Mouse (Mus musculus): ENCODE results near the gene Gpsm3. TPM values are rescaled to one million over a fixed set of nuclear protein-coding genes. Genes with fewer than 3 reads are reported as not detected.

The Gpsm3 gene
- total RNA-seq, 1 experiment from 2014 or later: 4.6 TPM

DNA sequence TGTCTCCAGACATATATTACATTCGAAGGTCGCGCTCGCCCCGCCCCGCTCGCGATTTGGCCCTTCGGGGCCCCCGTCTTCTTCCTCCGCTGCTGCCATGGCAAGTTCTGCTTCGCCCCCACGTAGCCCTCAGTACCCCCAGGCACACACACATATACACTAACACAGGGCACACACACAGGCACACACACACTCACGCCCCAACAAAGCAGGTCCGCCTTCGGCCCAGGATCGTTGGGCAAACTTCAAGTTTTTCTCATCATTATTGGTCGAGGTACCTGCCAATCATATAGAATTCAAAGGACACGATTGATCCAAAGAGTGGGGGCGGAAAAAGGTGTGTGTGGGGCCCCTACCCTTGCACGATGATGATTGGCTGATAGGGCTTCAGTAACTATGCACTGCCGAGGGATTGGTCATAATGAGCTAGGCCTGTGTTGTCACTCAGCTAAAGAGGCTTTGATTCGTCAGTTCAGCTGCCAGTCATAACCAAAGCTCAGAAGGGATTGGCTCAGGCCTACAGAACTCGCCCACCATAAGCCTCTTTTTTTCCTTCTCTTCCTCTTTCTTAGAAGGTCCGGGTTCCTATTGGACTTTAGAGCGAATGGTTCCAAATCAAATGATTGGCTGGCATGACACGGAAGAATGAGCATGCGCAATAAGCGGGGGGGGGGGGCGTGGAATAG, 13.9 kb downstream of the Gpsm3 start, which contains the start of gene Rnf5:
Rnf5 (minus strand) TSS at position 316 of the 686 bp plus-strand sequence.
- peak; percentile 93 for DNase-seq

DNA sequence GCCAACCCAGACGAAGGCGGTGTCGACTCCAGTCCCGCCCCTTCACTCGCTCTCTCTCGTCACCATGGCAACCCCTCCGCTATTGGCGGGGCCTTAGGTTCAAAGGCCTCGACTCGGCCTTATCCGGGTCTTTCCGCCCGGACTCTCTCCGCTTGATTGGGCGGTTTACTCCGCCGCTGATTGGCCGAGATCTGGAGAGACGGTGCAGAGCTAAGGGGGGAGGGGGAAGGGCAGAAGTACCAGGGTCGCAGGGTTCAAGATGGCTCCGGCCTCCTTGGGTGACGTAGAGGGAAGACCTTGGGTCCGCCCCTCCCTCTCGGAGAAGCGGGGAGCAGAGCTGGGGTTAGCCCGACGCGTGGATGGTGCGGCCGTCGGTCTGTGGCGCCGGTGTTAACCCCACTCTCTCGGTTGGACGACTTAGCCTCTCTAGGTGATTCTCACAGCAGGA, 14.5 kb downstream of the Gpsm3 start, which contains the start of gene Agpat1:
Agpat1 (plus strand) TSS at position 202 of the 448 bp plus-strand sequence.
- DNase-seq: peak; percentile 98

DNA sequence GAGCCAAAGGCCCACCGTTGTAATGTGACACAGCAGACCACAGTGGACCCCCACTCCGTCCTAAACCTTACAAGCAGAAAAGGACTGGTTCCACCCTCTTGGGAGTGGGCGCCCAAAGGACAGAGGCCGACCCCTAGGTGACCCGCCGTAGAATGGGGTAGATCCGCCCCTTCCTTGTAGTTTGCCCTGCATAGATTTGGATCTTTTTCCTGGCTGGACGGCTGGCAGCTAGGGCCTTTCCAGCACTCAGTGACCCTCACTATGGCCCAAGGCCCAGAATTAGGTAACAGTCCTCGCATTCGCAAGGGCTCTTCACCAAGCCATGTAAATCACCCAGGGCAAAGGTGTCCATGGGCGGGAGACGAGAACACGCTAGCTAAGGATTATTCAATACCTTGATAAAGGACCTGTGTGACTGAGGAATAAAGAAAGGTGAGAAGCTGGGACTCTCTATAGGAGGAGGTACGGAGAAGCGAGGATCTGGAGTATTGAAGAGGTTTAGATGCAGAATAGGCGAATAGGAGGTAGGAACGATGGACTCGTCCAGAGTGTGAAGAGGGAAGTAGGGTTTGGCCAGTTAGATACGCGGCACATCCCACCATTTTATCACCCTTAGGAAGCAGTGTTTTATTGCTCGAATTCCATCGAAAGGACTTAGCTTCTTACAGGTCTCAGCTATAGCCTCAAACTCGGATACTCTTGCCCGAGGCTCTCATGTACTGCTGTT, 15.1 kb downstream of the Gpsm3 start:
- DNase-seq: peak; percentile 46

DNA sequence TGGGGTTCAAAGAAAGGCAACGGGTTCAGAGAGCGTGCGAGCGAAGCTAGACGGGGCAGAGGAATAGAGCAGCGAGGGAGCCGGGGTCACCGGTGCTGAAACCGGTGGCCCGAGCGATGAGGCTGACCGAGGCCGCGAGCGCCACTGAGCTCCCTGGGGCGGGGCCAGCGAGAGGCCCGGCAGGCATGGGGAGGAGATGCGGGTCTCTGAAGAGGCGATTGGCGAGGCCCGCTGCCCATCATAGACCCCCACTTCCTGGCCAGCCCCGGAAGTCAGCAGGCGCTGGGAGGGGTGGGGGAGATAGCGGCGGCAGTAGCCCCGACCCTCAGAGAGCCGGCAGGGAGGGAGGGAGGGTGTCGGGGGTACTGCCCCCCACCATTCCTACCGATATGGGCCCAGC, 16.0 kb downstream of the Gpsm3 start:
- DNase-seq: peak; percentile 98

DNA sequence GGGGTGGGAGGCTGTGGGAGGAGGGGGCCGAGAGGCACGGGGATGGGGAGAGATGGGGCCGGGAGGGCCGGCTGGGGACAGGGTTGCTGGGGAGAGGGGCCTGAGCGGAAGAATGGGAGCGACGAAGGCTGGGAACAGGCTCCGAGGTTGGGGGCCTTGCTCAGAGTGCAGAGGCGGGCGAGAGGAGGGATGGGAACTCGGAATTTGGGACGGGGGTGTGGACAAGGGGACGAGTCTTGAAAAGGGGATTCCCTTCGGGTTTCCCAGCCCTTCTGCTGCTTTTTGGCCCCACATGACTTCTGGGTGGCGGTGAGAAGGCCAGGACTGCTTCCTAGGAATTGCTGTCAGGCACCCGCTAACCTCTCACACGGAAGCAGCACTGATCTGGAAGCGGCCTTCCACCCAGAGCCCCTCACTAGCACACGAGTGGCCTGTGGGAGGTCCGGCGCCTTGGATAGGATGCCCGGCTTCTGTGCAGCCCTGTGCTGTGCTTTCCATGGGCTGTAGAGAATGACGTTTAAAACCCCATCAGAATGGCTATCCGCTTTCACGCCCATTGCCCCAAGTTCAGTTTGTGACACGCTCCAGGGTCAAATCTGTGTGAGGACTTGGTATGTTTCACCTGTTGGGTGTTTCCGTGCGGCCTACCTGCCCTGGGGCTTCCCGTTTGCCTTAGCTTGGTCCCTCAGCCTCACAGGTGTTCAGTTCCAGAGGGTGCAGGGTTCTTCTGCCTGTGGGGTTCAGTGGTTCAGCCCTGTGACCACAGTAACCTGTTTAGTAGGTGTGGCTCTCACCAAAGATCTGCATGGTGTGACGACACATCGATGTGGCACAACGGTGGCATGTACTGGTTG, 16.8 kb downstream of the Gpsm3 start:
- no peak for DNase-seq

DNA sequence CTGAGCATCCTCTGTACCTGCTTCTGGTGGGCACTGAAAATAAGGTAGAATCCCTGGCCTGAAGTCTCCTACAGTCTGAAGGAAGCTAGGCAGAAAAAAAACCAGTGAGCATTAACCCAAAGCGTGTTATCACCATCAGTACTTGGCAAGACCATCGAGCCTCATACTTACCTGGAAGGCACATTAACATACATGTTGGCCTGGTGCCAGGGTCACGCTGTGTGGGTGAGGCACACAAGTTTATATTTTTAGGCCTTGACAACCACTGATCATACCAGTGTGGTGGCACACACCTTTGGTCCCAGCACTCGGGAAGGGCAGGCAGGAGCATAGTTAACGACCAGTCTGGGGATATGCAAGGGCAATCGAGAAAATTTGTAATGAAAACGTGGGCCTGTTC, 18.4 kb downstream of the Gpsm3 start:
- no peak for DNase-seq

DNA sequence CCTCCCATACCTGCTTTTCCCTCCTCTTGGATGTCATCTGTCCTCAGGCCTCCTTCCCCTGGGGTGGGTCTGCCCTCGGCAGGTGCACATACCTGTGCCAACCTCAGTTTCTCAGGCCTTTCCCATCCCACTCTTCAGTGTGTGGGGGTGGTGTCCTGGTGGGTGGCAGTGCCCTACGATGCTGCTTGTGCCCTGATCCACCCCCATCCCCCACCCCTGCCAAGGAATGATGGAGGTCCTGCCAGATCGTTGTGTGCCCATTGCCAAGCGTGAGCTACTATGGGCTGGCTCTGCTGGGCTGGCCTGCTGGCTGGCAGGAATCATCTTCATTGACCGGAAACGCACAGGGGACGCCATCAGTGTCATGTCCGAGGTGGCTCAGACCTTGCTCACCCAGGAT, 21.4 kb downstream of the Gpsm3 start:
- DNase-seq: no peak

DNA sequence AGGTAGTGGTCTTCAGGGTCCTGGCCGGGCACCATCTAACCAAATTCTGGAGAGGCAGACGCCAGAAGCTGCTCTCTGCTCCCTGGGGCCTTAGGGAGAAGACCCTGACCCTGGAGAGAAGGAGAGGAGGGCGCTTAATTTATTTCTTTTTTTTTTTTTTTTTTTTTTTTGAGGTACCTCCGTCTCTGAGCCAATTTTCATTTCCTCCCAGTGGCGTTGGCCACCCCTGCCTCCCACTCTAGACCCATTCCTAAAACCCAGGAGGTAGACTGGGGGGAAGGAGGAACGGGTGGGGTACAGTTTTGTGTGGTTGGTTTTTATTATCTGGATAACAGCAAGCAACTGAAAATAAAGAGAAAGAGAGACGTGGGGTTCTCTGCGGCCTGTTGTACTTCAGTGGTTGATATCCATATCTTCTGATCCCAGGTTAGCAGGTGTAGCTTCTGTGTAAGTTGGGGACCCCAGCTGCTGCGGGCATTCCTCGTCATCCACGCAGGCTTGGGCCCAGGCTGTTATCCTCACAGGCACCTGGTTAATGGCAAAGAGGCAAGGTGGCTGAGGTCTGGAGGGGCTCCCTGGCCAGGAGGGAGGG, 23.5 kb downstream of the Gpsm3 start:
- no peak for DNase-seq

DNA sequence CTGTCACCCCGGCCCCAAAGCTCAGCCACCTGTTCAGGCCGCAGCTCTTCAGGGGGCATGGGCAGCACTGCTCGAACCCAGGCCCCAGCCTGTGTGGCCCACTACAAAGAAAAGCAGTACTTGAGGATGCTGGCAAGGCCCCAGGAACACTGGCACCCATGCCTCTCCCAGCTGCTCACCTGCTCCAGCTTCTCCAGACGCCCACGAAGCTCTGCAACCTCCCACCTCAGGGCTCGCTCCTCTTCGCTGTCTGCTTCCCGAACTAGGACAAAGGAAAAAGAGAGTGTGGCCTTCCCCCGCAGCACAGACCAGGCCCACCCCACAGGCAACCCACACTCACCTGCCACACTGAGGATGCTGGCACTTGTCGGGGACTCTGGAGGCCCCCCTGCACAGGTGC, 24.2 kb downstream of the Gpsm3 start:
- DNase-seq: no peak

DNA sequence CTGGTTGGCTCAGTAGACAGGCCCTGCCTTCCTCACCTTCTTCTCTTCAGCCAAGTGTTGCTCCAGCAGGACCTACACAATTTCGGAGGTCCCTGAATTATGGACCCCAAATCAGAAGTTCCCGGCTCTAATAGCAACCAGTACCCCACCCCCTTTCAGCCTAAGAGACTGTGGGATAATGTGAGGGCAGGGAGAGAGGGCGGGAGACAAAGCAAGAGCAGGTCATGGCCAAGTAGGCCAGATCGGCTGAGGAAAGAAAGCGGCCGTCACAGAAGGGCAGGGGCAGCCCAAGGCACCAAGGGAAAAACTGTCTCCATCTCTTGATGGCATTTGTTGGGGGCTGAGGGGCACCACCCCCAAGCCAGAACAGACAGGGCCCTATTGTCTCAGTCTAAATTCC, 26.3 kb downstream of the Gpsm3 start, which contains the start of gene Egfl8:
Egfl8 (minus strand) TSS at position 101 of the 400 bp plus-strand sequence.
- DNase-seq: no peak

DNA sequence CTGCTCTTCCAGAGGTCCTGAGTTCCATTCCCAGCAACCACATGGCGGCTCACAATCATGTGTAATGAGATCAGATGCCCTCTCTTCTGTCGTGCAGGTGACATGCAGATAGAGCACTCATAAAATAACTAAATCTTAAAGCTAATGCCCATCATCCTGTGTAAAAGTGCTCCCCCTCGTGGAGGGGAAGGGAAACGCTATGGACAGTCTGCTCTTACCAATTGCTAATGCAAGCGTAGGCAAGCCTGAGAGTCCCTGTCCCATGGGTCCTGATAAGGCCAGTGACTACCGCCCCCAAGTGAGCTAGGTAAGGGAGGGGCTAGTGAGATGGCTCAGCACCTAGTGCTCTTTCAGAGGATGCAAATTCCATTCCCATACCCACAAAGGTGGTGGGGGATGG, 29.4 kb downstream of the Gpsm3 start:
- peak; percentile 73 for DNase-seq

DNA sequence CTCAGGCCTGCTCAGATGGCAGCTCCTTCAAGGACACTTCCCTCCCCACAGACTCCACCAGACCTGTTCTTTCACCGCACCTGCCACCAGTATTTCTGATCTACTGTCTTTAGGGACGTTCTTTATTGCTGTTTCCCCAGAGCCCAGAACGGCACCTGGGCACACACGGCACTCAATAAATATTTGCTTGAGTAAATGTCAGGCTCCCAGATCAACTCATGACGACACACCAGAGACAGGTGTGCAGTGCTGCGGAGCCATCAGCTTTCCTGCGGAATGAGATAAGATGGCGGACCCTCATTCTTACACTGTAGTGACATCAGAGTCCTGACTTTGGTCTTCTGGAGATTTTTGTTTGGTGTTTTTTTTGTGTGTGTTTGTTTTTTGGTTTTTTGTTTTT, 31.4 kb downstream of the Gpsm3 start:
- DNase-seq: no peak

DNA sequence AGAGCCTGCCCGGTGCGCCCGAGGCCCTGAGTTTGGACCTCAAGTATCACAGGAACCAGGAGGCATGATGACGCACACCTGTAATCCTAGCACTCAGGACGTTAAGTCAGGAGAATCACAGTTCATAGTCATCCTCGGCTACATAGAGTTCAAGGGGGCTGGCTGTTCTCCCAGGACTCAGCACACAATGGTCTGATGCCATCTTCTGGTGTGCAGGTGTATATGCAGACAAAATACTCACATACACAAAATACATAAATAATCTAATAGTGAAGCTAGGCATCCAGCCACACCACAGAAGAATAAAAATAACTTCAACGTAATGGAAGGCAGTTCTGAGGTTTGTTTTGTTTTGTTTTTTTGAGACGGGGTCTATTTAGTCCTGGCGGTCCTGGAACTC, 33.6 kb downstream of the Gpsm3 start:
- no peak for DNase-seq

DNA sequence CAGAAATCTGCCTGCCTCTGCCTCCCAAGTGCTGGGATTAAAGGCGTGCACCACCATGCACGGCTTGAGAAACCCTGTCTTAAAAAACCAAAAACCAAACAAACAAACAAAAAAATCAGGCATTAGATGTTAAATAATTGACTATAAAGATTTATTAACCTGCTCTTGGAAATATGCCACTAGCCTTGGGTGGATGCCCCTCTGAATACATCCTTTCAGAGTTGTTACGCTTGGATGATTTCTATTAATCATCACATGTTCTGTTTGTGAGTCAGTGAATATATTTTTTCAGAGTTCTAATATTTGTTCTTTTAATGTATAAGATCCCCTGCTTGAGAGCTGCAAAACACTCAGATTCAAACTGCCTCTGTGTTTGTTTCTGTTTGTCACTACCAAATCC, 35.4 kb downstream of the Gpsm3 start:
- DNase-seq: no peak

DNA sequence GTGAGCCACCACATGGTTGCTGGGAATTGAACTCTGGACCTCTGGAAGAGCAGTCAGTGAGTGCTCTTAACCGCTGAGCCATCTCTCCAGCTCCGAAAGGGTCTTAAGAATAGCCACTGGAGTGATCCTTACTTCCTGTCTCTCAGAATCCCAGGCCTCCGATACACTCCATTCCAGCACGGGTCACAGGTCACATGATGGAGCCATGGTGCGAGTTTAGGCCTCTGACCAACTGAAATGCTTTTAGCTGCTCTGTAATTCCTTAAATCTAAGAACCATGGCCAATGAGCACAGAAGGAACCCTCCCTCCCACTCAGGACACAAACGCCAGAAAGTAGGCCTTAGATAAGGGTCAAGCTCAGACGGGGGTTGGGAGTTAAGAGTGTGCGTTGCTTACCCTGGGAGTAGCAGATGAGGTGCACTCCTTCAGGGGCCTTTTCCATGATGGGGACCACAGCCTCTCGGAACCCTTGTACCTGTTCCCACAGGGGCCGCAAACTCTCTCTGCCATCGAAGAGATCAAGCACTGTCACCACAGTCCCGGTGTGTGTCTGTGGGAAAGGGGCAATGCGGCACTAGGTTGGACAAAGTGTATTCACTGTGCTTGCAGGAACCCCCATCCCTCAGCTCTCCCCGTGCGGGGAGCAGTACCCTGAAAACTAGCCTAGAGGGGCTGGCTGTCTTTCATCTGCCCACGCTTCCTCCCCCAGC, 36.6 kb downstream of the Gpsm3 start:
- no peak for DNase-seq

DNA sequence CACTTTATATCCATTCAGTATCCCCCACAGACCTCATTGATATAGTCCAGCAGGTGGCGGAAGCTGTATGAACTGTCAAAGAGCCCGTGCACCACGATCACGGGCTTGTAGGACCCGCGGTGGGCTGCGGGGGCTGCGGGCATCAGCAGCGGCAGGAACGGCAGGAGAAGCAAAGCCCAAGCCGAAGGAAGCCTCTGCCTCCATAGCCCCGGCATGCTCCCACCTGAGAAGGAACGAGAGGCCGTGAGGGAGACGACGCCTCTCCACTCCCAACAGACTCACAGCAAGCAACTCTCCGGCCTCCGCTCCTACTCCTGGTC, 37.1 kb downstream of the Gpsm3 start:
- no peak for DNase-seq

DNA sequence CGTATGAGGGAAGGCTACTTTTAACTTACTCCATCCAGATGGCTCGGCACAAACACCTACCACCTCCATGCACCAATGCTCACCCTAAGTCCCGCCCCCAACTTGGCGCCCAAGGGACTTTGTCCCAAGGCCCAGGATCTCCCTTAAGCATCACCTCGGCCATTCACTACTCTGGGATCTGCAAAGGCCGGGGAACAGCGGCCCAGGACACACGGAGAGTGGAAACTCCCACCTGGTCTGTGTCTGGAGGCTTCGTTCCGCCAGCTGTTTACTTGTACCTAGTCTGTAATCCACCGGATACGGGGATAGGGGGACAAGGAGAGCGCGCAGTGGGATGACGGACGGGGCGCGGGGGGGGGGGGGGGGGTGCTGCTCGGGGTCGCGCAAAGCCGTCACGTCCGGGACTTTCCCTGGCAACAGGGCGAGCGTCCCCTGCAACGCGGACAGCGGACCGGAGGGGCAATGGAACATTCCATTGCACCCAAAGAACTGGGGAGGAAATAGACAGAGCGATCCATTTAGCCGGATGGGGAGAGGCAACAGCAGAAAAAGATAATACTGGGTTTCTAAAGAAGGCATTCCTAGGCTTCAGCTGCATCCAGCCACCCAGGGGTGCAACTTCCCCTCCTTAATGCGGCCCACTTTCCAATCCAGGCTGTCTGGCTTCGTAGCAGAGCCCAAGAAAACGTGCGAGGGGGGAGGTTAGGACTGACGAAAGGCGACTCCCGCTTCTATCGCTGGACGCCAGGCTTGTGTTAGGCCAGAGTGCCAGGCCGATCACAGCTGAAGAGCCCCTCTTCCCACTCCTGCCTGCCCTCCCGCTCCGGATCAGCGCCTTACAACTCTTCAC, 37.7 kb downstream of the Gpsm3 start:
- peak; percentile 87 for DNase-seq

DNA sequence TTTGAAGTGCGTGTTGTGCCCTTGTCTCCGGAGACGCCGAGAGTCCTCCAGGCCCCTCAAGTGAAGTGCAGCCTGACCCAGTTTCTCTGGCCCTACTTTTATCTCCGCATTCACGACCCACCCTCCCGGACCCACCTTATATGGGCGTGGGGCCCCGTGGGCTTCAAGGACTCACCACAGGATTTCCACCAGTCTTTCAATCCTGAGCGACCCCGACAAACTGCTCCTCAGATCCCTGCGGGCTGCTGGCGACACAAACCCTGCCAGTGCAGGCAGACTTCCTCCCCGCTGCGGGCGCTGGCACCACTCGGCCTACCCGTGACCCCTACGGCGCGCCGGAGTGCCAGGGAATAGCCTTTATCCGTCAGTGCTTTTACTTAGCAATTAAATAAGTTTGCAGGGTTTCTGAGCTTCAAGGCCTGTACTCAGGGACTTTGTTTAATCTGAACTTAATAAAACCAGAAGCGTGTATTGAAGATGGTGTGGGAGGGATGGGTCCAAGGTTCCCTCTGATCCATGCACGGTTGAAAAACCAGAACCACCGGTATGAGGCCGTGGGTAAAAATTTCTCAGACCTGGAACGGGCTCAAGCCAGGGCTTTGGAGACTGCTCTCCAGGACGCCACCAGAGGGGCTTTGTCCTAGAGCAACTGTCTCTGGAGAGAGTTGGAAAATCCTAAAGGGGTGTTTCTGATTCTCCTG, 38.5 kb downstream of the Gpsm3 start, which contains the start of gene Ppt2:
Ppt2 (minus strand) TSS at position 568 of the 701 bp plus-strand sequence.
- DNase-seq: peak; percentile 70

DNA sequence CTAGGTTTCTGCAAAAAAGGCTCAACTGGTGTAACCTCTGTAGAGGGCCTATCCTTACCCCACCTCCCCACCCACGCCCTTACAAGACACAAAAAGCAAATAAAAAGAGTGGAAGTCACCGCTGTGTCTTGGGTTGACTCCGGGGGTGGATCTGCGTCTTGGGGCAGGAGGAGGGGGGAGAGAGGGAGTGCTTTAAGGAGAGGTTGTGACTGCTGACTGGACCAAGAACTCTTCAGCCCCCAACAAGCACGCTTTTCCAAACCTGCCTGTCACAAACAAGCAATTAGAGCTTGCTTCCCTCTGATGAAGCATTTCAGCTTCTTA, 39.0 kb downstream of the Gpsm3 start:
- DNase-seq: no peak

DNA sequence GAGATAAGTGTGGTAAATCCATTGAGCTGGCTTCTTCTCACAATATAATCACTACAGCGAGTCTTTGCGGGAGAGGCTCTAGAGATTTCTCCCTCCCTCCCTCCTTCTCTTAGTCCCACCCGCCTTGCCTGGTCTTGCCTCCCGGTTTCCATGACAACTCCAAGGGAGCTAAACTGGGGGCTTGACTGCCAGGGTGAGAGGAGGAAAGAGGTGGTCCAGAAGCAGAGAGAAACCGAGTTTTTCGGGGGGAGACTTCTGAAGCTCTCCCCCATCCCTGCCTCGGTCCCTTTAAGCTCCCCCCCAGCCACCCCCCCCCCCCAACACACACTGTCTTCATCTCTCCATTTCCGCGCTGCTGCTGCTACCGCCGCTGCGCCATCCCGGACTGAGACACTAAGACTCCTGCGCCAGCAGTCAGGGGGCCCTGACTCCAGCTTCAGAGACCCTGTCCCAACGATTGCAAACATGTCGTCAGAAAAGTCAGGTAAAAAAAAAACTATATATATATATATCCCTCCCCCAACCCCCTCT, 39.7 kb downstream of the Gpsm3 start, which contains the start of gene Prrt1:
Prrt1 (plus strand) TSS at position 313 of the 531 bp plus-strand sequence.
- no peak for DNase-seq
